Mouse (Mus musculus) bone marrow macrophage, adult 2 months (primary cell): ENCODE data around the gene Spag7.

Source experiments
- CTCF ChIP-seq: IDR thresholded peaks from 2 replicates; pipeline ENCODE4 v1.5.1; 2012; ENCODE audit warnings: low read depth, mild to moderate bottlenecking, low read length, moderate library complexity
- POLR2A ChIP-seq: IDR thresholded peaks from 2 replicates; pipeline ENCODE4 v1.6.1; 2012; ENCODE audit warnings: mild to moderate bottlenecking, low read depth, low read length, borderline replicate concordance

DNA sequence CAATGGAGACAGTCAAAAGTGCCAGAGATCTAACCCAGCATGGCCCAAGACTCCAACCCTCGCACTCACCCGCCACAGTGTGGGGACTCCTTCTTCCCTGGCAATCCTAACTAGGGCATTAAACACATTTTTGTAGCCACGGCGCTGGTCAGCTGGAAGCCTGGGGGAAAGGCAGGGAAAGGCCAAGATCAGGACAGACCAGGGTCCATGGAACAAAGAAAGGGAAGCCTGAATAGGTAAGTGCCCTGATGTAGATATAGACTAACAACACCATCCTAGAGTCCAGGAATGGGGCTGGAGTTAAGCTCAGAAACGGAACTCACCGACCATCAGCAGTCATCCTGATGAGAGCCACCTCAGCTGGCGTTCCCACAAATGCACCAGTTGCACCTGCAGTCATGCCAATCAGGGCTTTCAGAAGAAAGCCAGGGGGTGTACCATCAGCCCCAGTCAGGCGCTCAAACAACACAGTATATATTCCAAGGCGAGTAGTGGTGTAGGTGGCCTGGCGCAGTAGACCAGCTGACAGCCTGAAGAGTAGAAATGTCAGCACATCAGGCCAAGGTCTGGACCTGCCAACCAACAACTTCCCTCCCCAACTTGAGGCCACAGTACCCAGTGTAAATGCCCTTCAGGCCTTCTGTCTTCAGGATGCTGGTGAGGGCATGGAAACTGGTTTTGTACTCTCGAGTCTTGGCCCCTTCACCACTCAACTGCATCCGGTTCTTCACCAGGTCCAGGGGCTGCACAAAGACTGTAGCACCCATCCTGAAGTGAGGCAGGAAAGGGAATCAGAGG is 23.6 kb downstream of the Spag7 start:
- no peak for TF ChIP-seq CTCF
- no peak for TF ChIP-seq POLR2A
